Mouse (Mus musculus) G1E (cell line): Measurements from ENCODE around the gene Peak1. TPM values are rescaled to one million over a fixed set of nuclear protein-coding genes. Genes with fewer than 3 reads are reported as not detected.

Source experiments
- ATAC-seq: 2 replicates; pipeline ENCODE4 v1.8.0; 2016; ENCODE audit warnings: mild to moderate bottlenecking; ENCODE audit not compliant: insufficient number of reproducible peaks, poor library complexity, low FRiP score, severe bottlenecking; ENCODE audit errors: extremely low read depth
- DNase-seq: peaks from one replicate; pipeline ENCODE4 v3.0.0; 2012; ENCODE audit warnings: low spot score
- H3K27me3 ChIP-seq: 2 replicates; pipeline ENCODE4 v1.6.1; 2012; ENCODE audit warnings: mild to moderate bottlenecking, low read length, inconsistent platforms; ENCODE audit not compliant: insufficient read depth
- H3K36me3 ChIP-seq: replicated peaks from 2 replicates; pipeline ENCODE3; 2012; ENCODE audit warnings: mild to moderate bottlenecking, inconsistent platforms
- H3K4me1 ChIP-seq: 2 replicates; pipeline ENCODE4 v1.6.1; 2012; ENCODE audit warnings: low read depth, low read length, inconsistent platforms, mixed read lengths; ENCODE audit not compliant: insufficient read depth
- H3K4me3 ChIP-seq: 2 replicates; pipeline ENCODE4 v1.5.1; 2012; ENCODE audit warnings: low read depth, mild to moderate bottlenecking, inconsistent platforms, low read length, moderate library complexity, mixed read lengths
- H3K9me3 ChIP-seq: replicated peaks from 2 replicates; pipeline ENCODE4 v1.6.1; 2012; ENCODE audit warnings: inconsistent platforms
- CTCF ChIP-seq: IDR thresholded peaks from 2 replicates; pipeline ENCODE4 v1.5.1; 2012; ENCODE audit warnings: low read depth, low read length, inconsistent platforms, mixed read lengths
- GATA1 ChIP-seq: IDR thresholded peaks from 2 replicates; pipeline ENCODE4 v1.6.1; 2012; ENCODE audit warnings: borderline replicate concordance, low read length, inconsistent platforms, mixed read lengths
- GATA2 ChIP-seq: IDR thresholded peaks from 2 replicates; pipeline ENCODE4 v1.6.1; 2012; ENCODE audit warnings: low read depth, low read length, inconsistent platforms, borderline replicate concordance
- POLR2AphosphoS5 ChIP-seq: IDR thresholded peaks from 2 replicates; pipeline ENCODE4 v1.6.1; 2012; ENCODE audit warnings: low read depth, low read length, inconsistent platforms; ENCODE audit not compliant: insufficient replicate concordance
- TAL1 ChIP-seq: conservative IDR thresholded peaks from 2 replicates; pipeline ENCODE4 v1.6.1; 2012; ENCODE audit warnings: low read depth, low read length, inconsistent platforms, mixed read lengths
- polyA plus RNA-seq: library from polyadenylated mRNA; stranded (reverse); fragments of >175 nt; gene quantifications from 2 replicates; pipeline ENCODE4 v1.2.3, GENCODE M21; 2012
- total RNA-seq, 2 experiments: library from RNA; stranded (forward) in 1 of 2; stranded (reverse) in 1 of 2; fragments of 200-1000 nt in 1 of 2; fragments of >200 nt in 1 of 2; fragmentation: Nextera tagmentation in 1 of 2; gene quantifications; 2 replicates each; pipeline ENCODE4 v1.2.3; 2014 to 2017

The Peak1 gene
- total and polyA plus RNA-seq, 3 experiments, result 3.1 to 22.5 (median 11.6) TPM

GRCm38 (mm10) chr9:56404619-56405018 is 13.2 kb downstream of the Peak1 start:
- Histone ChIP-seq H3K4me3 (no peak overlapping the region), H3K27me3 (no peaks in the 10 kb centered on the region), H3K9me3 (no peaks in the 10 kb centered on the region), H3K36me3 (peaks cover 14% of the 10 kb centered on the region), H3K4me1 (peaks cover 18% of the 10 kb centered on the region)
- ATAC-seq (no peak), DNase-seq (no peak)
- TF ChIP-seq CTCF, result no peak
- TF ChIP-seq GATA1, result no peak
- TF ChIP-seq GATA2, result no peak
- TF ChIP-seq POLR2AphosphoS5, result no peak
- TF ChIP-seq TAL1, result no peak

GRCm38 (mm10) chr9:56396306-56396705 is 21.6 kb downstream of the Peak1 start:
- DNase-seq (no peak), ATAC-seq (no peak)
- H3K27me3 ChIP-seq, result no peaks in the 10 kb centered on the region
- peaks cover 19% of the 10 kb centered on the region for H3K4me1 ChIP-seq
- H3K4me3 ChIP-seq, result no peak overlapping the region
- no peaks in the 10 kb centered on the region for H3K9me3 ChIP-seq
- TF ChIP-seq POLR2AphosphoS5, result no peak
- TF ChIP-seq CTCF, result no peak
- TF ChIP-seq TAL1, result no peak
- no peak for TF ChIP-seq GATA2
- TF ChIP-seq GATA1, result no peak
- peaks cover 8% of the 10 kb centered on the region for H3K36me3 ChIP-seq

- no peak for TF ChIP-seq GATA2
- no peak for TF ChIP-seq GATA1
- no peak for TF ChIP-seq POLR2AphosphoS5
- TF ChIP-seq TAL1, result no peak
- no peak for TF ChIP-seq CTCF
- no peaks in the 10 kb centered on the region for H3K9me3 ChIP-seq
- no peaks in the 10 kb centered on the region for H3K27me3 ChIP-seq
- peaks cover 13% of the 10 kb centered on the region for H3K4me1 ChIP-seq
- ATAC-seq, result no peak
- peaks cover 9% of the 10 kb centered on the region for H3K36me3 ChIP-seq
- no peak overlapping the region for H3K4me3 ChIP-seq
- DNase-seq, result no peak
These were observed 25.0 kb downstream of the Peak1 start for GRCm38 (mm10) chr9:56392857-56393256.

GRCm38 (mm10) chr9:56382786-56383185 is 35.1 kb downstream of the Peak1 start:
- Histone ChIP-seq H3K27me3 (no peaks in the 10 kb centered on the region), H3K36me3 (peaks cover 2% of the 10 kb centered on the region), H3K9me3 (no peaks in the 10 kb centered on the region), H3K4me3 (no peak overlapping the region), H3K4me1 (no peaks in the 10 kb centered on the region)
- DNase-seq, result no peak
- no peak for ATAC-seq
- no peak for TF ChIP-seq CTCF
- TF ChIP-seq POLR2AphosphoS5, result no peak
- no peak for TF ChIP-seq GATA1
- TF ChIP-seq GATA2, result no peak
- no peak for TF ChIP-seq TAL1

GRCm38 (mm10) chr9:56374401-56374800 is 43.5 kb downstream of the Peak1 start:
- no peaks in the 10 kb centered on the region for H3K9me3 ChIP-seq
- ATAC-seq (no peak), DNase-seq (no peak)
- peaks cover 21% of the 10 kb centered on the region for H3K36me3 ChIP-seq
- TF ChIP-seq POLR2AphosphoS5 (no peak), GATA1 (no peak), GATA2 (no peak), TAL1 (no peak), CTCF (no peak)
- no peaks in the 10 kb centered on the region for H3K27me3 ChIP-seq
- no peak overlapping the region for H3K4me3 ChIP-seq
- H3K4me1 ChIP-seq, result no peaks in the 10 kb centered on the region

GRCm38 (mm10) chr9:56370710-56371109 is 47.2 kb downstream of the Peak1 start:
- TF ChIP-seq POLR2AphosphoS5 (no peak), TAL1 (no peak), CTCF (no peak), GATA2 (no peak), GATA1 (no peak)
- H3K9me3 ChIP-seq, result no peaks in the 10 kb centered on the region
- H3K27me3 ChIP-seq, result no peaks in the 10 kb centered on the region
- ATAC-seq (no peak), DNase-seq (no peak)
- H3K4me1 ChIP-seq, result no peaks in the 10 kb centered on the region
- H3K4me3 ChIP-seq, result no peak overlapping the region
- peaks cover 17% of the 10 kb centered on the region for H3K36me3 ChIP-seq

GRCm38 (mm10) chr9:56368814-56369213 is 49.1 kb downstream of the Peak1 start:
- Histone ChIP-seq H3K4me1 (no peaks in the 10 kb centered on the region), H3K36me3 (peaks cover 15% of the 10 kb centered on the region), H3K4me3 (no peak overlapping the region), H3K27me3 (no peaks in the 10 kb centered on the region), H3K9me3 (no peaks in the 10 kb centered on the region)
- ATAC-seq (no peak), DNase-seq (no peak)
- no peak for TF ChIP-seq CTCF
